Mouse (Mus musculus): ENCODE results near the gene Tm7sf3. TPM values are rescaled to one million over a fixed set of nuclear protein-coding genes. Genes with fewer than 3 reads are reported as not detected.
"Not testable (repeated sequence)": the region's sequence is repeated elsewhere in the genome, so short reads cannot be mapped to it uniquely, and the experiment has no call there.

Tm7sf3 gene
- total RNA-seq, 2 experiments from 2014 or later, result 6.2 to 6.9 TPM

DNA sequence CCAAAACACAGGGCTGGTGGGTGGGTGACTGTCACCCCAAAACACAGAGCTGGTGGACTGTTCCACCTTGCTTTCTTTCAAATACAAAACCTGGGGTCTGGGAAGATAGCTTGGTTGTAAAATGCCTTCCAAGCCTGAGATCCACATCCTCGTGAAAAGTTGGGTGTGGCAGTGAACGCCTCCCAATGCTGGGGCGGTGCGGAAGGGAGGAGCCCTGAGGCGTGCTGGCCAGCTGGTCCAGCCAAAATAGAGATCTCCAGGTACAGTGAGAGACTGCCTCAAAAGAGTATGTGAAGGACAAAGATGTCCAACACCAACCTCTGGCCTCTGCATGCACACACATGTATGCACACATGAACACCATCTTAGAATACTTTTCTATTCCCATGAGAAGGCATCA lies 28.1 kb downstream of the Tm7sf3 start:
- no peak for DNase-seq (ENCODE audit: low spot score)

DNA sequence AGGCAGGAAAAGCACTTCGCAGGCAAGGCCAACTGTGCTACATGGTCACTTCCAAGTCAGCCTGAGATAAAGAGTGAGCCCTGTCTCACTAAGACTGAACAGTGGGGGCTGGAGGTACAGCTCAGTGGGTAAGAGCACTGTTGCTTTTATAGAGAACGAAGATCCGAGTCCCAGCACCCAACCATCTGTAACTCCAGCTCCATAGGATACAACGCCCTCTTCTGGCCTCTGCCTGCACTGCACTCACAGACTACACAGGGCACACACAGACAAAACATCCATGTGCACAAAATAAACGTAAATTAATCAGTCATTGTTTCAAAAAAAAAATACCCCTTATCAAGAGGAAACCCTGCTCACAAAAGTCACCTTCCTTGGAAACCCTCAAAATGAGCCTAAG lies 28.7 kb downstream of the Tm7sf3 start:
- DNase-seq (ENCODE audit: low spot score), result no peak

DNA sequence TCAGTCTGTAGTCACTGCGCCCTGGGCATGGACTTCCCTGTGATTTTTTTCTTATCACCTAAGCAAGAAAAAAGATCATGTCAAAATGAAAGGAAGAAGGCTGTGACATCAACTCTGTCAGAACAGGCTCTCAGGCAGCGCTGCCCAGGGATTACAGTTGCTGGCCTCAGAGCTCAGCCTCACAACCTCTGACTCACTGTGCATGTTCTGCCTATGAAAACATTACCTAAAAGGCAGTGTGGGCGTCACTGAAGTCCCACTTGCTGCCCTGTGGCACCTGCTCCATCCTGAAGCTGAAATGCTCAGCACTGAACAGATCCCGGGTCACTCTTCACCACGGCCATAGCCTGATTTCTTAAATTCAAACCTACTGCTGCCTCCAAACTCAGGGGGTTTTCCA lies 29.9 kb downstream of the Tm7sf3 start:
- DNase-seq (ENCODE audit: low spot score), result no peak

DNA sequence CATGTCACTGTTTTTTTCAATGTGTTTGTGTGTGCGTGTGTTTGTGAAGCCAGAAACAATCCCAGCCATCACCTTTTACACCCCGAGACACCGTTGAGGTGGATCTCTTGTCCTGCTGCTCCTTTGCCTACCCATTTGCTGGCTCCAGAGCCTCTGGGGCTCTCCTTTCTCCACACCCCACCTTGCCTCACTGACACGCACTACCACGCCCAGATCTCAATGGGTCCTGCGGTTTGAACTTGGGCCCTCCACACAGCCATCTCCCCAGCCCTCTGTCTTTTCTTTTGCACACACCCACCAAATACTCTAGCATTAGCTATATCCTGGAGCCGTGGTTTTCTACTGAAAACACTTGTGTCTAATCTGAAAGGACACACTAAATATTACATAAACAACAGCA lies 30.7 kb downstream of the Tm7sf3 start:
- no peak for DNase-seq (ENCODE audit: low spot score)

DNA sequence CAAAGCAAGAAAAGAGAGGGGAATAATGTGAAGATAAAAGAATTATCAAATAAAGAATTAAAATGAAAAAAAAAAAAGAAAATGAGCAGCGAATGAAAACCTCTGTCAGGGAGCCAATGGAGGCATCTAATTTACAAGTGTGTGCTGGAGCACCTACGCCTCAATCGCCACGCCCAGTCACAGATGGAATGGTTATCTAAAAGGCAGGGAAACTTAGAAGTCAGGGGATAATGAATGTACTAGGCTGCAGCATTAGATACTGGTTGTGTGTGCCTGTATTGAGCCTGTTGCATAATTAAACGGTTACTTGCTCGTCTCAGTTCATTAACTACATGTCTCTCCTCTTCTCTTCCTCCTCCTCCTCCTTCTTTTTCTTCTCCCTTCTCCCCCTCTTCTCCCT lies 31.2 kb downstream of the Tm7sf3 start:
- no peak for DNase-seq (ENCODE audit: low spot score)

DNA sequence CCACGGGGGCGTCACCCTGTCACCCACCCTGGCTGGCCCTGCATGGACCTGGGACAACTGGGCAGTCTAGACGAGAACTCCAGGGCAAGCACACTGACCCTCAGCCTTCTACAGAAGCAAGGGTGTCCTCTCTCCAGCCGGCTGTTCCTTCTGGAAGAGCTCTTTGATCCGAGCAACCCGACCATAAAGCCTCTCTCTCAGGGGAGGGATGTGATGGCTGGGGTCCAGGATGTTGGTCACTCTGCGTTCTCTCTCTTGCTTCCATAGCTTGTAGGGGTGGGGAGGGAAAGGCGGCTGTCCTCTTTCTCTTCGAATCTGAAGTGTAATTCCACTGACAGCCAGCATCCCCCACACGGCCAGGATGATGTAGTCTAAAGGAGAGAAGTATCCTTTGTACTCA lies 39.0 kb downstream of the Tm7sf3 start:
- DNase-seq (ENCODE audit: low spot score), result no peak

DNA sequence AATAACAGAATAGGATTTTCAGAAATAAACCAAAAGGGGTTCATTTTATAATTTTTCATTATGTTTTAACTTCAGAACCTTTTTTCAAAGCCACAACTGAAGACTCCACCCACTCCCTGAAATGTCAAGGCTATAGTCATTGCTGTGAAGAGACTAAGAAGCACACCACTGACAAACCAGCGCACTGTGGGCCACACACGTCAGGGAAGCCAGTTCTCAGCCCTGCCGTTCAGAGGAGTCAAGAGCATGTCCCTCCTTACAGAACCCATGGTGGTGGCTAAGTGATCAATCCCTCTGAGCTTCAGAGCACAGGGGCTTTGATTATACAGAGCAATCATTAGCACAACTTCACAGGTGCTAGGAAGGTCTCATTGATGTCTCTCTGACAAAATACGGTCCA lies 40.0 kb downstream of the Tm7sf3 start:
- DNase-seq (ENCODE audit: low spot score), result no peak

DNA sequence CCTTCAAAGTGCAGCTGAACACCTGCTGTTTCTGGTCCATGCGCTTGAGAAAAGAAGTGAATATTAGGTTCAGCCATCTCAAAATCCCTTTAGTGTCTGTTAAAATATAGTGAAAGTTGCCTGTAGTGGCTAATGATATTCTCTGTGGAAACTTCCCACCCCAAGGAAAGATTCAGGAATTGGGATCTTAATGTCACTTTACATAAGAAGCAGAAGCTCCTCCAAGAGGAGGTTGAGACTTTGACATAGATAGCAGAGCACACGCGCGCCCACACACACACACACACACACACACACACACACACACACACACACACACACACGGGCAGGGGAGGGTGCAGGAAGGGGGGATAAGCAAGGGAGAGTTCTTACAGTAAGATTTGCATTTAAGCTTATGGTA lies 57.5 kb downstream of the Tm7sf3 start:
- no peak for DNase-seq (ENCODE audit: low spot score)

DNA sequence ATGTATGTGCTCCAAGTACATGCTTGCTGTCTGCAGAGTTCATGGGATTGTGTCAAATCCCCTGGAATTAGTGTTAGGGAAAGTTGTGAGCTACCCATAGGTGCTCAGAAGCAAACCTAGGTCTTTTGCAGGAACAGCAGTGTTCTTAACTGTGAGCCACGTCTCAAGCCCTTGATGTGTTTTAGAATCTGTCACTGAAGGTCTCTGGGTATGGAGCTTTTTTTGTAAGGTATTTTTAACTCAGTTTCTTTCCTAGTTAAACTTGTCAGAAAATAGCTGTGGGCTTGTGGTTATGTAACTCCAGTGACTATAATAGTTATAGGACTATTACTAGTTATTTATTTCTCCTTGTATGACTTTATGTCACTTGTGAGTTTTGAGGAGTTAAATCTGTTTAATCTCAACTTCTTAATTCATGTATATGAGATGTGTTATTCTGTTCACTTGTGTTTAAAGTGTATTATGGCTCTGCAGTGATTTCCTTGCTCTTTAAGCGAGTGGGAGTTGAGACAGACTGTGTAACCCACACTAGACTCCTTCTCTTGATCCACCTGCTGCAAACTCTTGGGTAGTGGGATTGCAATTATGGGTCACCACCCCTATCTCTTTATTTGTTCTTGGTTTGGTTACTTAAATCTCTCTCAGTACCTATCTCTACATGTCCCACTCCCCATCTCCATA lies 59.1 kb downstream of the Tm7sf3 start:
- no peak for DNase-seq (ENCODE audit: low spot score)

DNA sequence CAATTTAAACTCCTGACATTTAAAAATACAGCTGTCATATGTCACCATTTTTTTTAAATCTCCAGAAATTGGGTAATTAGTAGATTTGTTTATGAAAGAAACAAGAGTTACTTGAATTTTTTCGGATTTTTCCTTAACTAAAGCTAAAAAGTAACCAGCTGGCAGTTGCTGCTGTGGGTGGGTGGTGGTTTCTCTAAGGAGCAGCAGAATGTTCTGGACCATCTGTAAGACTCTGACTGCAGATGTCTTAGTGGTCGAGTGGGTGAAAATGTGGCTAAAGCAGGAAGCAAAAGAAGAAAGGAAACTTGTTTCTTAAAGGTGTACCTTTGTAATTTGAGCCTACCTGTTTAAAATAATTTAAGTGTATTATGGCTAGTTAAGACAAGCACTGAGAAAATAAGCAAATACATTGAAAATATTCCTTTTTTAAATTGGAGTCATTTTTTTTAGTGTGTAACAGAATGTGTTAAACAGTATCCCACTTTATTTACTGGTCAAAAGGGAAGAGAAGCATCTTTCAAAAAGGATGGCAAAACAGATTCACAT lies 62.2 kb downstream of the Tm7sf3 start:
- no peak for DNase-seq (ENCODE audit: low spot score)

DNA sequence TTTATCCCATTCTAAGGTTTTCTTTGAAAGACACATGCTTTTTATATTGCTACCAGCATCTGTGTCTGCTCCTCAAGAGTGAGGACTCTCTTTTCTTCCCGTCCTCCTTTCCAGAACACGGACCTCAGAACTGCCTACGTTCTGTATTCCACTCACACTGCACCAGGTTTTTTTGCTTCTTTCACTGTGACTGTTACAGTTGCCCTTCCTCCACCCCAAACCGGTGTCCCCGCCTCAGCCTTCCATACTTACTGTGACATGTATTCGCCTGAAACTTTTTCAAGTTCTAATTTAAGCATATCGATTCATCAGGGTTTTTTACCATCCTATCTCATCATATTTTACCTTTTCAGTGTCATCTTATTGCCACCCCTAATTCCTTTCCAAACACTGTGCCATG lies 64.0 kb downstream of the Tm7sf3 start:
- no peak for DNase-seq (ENCODE audit: low spot score)

DNA sequence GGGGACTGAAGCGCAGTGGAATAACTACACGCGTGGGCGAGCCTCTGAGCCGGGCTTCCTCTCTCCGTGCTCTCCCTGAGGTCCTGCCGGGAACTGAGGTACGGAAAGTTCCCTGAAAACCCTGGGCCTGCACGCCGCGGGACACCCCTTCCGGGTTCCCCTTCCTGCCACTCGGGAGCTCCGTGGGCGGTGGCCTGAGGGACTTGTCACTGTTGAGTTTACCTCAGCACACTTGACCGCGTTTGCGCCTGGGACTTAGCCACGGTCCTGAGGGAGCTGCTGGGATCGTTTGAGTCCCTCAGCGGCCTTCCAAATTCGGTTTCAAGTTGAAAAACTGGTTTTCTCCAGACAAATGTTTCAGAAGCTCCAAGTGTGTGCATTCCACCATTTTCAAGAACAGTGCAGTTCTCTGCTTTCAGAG lies 64.5 kb downstream of the Tm7sf3 start:
- DNase-seq (ENCODE audit: low spot score), result peak; percentile 64

DNA sequence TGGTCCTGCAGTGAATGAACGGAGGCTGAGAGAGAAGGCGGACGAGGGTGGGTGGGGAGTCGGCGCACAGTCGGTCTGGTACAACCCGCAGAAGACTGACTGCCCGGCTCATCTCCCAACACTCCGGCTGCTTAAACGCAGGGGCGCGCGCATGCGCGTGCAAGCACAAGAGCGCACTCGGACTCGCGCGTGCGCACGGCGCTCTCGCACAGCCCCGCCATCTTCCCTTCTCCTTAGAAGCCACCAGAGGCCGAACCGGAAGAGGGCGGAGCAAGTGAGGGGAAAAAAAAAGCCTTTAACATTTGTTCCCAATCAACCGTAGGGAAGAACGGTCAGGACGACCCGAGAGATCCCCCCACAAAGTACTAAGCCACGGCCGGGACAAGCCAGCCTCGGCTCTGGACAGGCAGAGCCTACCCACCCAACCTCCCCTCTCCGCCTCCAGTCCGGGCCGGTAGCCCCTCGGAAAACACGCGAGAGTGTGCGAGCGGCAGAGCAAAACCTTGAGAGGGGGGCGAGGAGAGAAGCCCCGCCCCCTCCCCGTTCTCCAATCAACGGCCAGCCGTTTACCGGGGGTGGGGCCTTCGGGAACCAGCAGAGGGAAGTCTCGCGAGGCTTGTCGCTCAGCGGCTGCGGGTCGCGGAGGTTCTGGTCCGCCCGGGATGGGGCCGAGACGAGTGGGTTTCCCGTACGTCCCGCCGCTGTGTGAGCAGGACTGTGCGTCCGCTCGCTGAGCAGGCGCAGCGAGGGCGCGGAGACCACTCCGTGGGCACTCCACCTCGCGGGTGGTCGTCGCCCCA lies 65.1 kb downstream of the Tm7sf3 start, which contains the start of gene Ints13:
TSS of gene Ints13 (minus strand) at position 526 of the 800 bp plus-strand sequence.
- DNase-seq (ENCODE audit: low spot score), result peak; percentile 97

DNA sequence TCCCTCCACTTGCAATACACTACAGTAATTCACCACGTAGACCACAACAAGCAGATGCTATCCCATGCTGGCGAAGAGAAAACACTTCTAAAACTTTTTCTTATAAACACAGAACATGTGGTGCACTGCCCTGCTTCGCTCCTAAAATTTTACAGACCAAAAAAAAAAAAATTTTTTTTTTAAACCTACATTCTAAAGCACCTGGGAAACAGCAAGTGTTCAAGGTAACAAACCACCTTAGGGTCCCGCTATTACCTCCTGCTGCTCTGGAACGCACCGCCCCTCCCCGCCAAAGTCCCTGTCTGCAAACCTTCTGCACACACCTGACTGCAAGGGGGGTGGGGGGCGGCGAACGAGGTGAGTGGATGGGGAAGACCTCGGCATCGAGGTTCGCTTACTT lies 65.7 kb downstream of the Tm7sf3 start, which contains the start of gene Fgfr1op2:
TSS of gene Fgfr1op2 (plus strand) at position 301 of the 400 bp plus-strand sequence.
- DNase-seq (ENCODE audit: low spot score), result no peak

DNA sequence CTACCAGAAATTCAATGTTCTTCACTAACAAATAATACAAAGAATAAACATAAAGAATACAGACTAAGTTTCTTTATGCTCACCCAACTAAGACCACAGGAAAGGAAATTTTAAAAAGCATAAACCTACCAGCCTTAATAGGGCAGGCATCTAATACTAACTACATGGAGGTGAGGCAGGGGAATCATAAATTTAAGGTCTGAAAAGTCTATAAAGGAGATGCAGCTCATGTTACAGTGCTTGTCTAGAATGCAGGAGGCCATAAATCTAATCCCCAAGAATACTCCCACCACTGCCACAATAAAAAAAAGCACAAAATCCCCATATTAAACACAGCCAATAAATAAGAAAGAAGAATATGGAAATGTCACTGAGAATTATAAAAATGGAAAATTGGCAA lies 70.6 kb downstream of the Tm7sf3 start:
- DNase-seq (ENCODE audit: low spot score), result no peak

DNA sequence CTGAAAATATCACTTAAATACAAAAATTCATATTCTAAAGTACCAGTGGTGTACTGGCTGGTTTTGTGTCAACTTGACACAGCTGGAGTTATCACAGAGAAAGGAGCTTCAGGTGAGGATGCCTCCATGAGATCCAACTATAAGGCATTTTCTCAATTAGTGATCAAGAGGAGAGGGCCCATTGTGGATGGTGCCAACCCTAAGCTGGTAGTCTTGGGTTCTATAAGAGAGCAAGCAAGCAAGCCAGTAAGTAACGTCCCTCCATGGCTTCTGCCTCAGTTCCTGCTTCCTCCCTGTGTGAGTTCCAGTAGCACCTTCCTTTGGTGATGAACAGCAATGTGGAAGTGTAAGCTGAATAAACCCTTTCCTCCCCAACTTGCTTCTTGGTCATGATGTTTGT lies 80.2 kb downstream of the Tm7sf3 start:
- not testable (repeated sequence) for DNase-seq (ENCODE audit: low spot score)

Other genes starting within 250 kb of the Tm7sf3 start
- gene Itpr2, start 140.6 kb downstream of the Tm7sf3 start, total RNA-seq (2021), result 1 to 10 TPM; 5.4 to 7.2 TPM
- gene Fgfr1op2, start 65.6 kb downstream of the Tm7sf3 start, total RNA-seq (2021), result 10 to 100 TPM; 52.5 to 53.0 TPM
- gene Ints13, start 65.0 kb downstream of the Tm7sf3 start, total RNA-seq (2021), result 10 to 100 TPM; 10.5 to 15.9 TPM
- gene Med21, start 277 bp downstream of the Tm7sf3 start, total RNA-seq (2021), result 10 to 100 TPM; 36.6 TPM
- gene Stk38l, start 82.2 kb upstream of the Tm7sf3 start, total RNA-seq (2021), result 10 to 100 TPM in 1 of 2 experiments, 1 to 10 TPM in 1; 8.7 to 10.1 TPM
- under 1 TPM; 0.43 TPM for gene Arntl2, start 153.2 kb upstream of the Tm7sf3 start, total RNA-seq (2021)
- gene Smco2, start 207.3 kb upstream of the Tm7sf3 start, total RNA-seq (2021), result not detected
- gene Ppfibp1, start 245.7 kb upstream of the Tm7sf3 start, total RNA-seq (2021), result 10 to 100 TPM; 54.4 to 65.7 TPM

Data from gastrocnemius, adult 18-20 months (tissue).